Mouse (Mus musculus) midbrain, embryonic 16.5 days (tissue): ENCODE measurements at regions not wholly inside any gene's neighbourhood (a gene's known extent, or its start where the extent isn't known, plus 50 kb on each side); places are given as distances from the start of the nearest gene placed in this dataset.

ENCODE experiments used
- ATAC-seq: fragments of 200-750 bp; cut with Nextera tagmentation; 2 replicates; pipeline ENCODE4 v1.8.0; 2017; ENCODE audit warnings: moderate TSS enrichment
- H3K27ac ChIP-seq: fragments of 300-500 bp; sonication (generic); 2 replicates; pipeline ENCODE4 v1.5.1; 2014; ENCODE audit warnings: mild to moderate bottlenecking, low read length, mixed read lengths
- H3K27me3 ChIP-seq: fragments of 300-500 bp; sonication (generic); 2 replicates; pipeline ENCODE4 v1.6.1; 2014; ENCODE audit warnings: low read depth, low read length, mixed read lengths; ENCODE audit not compliant: control insufficient read depth, insufficient read depth
- H3K36me3 ChIP-seq: fragments of 300-500 bp; sonication (generic); 2 replicates; pipeline ENCODE4 v1.6.1; 2014; ENCODE audit warnings: mild to moderate bottlenecking, low read length, moderate library complexity, mixed read lengths; ENCODE audit not compliant: control insufficient read depth, insufficient read depth
- H3K4me1 ChIP-seq: fragments of 300-500 bp; sonication (generic); 2 replicates; pipeline ENCODE4 v1.6.1; 2014; ENCODE audit warnings: mild to moderate bottlenecking, low read length, mixed read lengths; ENCODE audit not compliant: control insufficient read depth, insufficient read depth
- H3K4me2 ChIP-seq: fragments of 300-500 bp; sonication (generic); 2 replicates; pipeline ENCODE4 v1.6.1; 2014; ENCODE audit warnings: mild to moderate bottlenecking, low read length, mixed read lengths
- H3K4me3 ChIP-seq: fragments of 300-500 bp; sonication (generic); 2 replicates; pipeline ENCODE4 v1.5.1; 2014; ENCODE audit warnings: low read depth, mild to moderate bottlenecking, low read length, moderate library complexity, mixed read lengths
- H3K9ac ChIP-seq: fragments of 300-500 bp; sonication (generic); 2 replicates; pipeline ENCODE4 v1.6.1; 2014; ENCODE audit warnings: low read depth, low read length, mixed read lengths
- H3K9me3 ChIP-seq: fragments of 300-500 bp; sonication (generic); replicated peaks from 2 replicates; pipeline ENCODE4 v1.6.1; 2014; ENCODE audit warnings: mild to moderate bottlenecking, low read length, mixed read lengths; ENCODE audit not compliant: control insufficient read depth, poor library complexity, severe bottlenecking
- WGBS: fragments of 180-500 bp; shearing (Covaris S2); extraction: QIAGEN DNeasy Blood & Tissue Kit; methylation state at CpG from one replicate; pipeline ENCODE4 v1.1.7; 2014; 5-methylcytosine and 5-hydroxymethylcytosine counted together

DNA sequence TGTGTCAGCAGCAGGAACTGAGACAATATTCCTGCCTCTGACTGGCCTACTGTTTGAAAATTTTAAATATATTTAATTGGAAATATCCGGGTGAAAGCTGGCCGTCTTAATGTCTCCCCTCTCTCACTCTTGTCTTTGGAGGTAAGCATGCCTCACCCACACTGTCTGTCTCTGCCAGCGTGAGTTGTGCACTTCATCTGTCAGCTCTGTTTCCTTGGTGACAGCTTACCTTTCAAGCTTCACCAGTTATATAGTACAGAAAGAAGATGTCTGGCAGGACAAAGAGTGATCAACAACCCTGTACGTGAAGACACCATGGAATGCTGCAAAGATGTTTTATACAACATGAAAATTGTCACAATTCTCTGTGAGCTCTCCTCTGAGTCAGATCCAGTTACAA is 155.3 kb downstream of the Ibtk start:
- H3K9me3 ChIP-seq = no peaks in the 10 kb centered on the region
- no peaks in the 10 kb centered on the region for H3K27me3 ChIP-seq
- H3K4me3 ChIP-seq = no peak overlapping the region
- H3K27ac ChIP-seq = no peak overlapping the region
- H3K4me2 ChIP-seq = no peak overlapping the region
- ATAC-seq = 0 out of 2 replicates have a peak, but pooled peaks have one; percentile 28
- no peaks in the 10 kb centered on the region for H3K4me1 ChIP-seq
- WGBS = 68% methylated on average over 4 of the region's 4 CpGs
- no peaks in the 10 kb centered on the region for H3K36me3 ChIP-seq
- no peak overlapping the region for H3K9ac ChIP-seq

DNA sequence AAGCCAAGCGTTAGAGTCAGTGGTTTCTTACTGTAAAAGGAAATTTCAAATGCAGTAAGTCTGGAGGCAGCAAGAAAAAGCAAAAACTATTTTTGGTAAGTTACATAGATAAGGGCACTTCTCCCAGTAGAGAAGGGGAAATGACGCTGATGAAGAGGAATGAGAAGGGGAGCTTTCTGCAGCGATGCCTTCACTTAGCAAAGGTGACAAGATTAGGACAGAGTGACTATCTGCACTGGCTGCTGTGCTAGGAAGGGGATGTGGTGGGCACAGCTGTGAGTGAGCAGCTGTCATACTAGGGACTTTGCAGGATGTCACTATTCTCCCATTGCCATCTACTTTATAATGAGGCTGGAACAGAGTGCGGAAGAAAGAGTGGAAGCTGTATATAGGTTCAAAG is 156.5 kb downstream of the Ibtk start:
- Histone ChIP-seq H3K4me1 (no peaks in the 10 kb centered on the region), H3K9ac (no peak overlapping the region), H3K9me3 (no peaks in the 10 kb centered on the region), H3K27ac (no peak overlapping the region), H3K27me3 (no peaks in the 10 kb centered on the region), H3K4me3 (no peak overlapping the region), H3K36me3 (no peaks in the 10 kb centered on the region), H3K4me2 (no peak overlapping the region)
- 91% methylated on average over 4 of the region's 4 CpGs for WGBS
- no peak for ATAC-seq

DNA sequence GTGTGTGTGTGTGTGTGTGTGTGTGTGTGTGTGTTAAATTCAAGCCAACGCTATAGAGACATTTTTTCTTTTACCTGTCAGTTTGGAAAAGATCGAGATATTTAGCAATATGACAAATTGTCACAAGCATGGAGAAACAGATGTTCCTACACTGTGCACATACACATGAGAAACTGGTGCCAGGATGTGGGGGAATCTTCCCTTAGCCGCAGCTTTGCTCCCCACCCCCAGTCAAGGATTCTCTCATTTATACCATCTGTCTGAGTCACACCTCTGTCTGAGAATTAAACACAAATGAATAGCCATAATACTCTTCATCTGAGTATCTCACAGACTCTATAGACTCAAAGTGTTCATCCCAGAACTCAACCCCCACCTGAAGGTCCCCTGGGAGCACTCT is 159.9 kb downstream of the Ibtk start:
- H3K36me3 ChIP-seq = no peaks in the 10 kb centered on the region
- H3K4me1 ChIP-seq = no peaks in the 10 kb centered on the region
- no peak overlapping the region for H3K27ac ChIP-seq
- H3K27me3 ChIP-seq = no peaks in the 10 kb centered on the region
- no peak overlapping the region for H3K4me2 ChIP-seq
- no peak overlapping the region for H3K4me3 ChIP-seq
- no peaks in the 10 kb centered on the region; the same call in 1 of the 2 replicates for H3K9me3 ChIP-seq
- no peak overlapping the region for H3K9ac ChIP-seq
- 84% methylated on average over 3 of the region's 3 CpGs for WGBS
- ATAC-seq = no peak

DNA sequence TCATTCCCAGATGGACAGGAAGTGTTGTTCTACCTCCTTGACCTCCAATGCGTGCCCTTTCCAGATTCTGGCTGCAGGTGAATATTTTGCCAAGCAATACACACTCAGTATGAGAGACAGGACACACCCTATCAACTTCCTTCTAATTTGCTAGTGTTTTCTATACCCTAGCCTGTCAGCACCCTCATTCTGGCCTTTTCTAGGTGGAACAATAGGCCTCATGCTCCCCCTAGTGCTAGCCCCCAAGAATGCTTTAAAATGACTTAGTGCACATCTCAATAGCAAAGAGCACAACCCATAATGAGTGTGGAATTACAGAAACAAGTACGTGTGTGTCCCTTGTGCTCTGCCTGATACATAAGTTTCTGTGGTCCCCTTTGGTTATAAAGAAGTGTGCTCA is 161.1 kb downstream of the Ibtk start:
- H3K4me2 ChIP-seq = no peak overlapping the region
- H3K4me1 ChIP-seq = no peaks in the 10 kb centered on the region
- H3K9me3 ChIP-seq = peaks cover 4% of the 10 kb centered on the region; the same call in 1 of the 2 replicates
- no peak overlapping the region for H3K4me3 ChIP-seq
- WGBS = 45% methylated on average over 2 of the region's 2 CpGs
- no peak overlapping the region for H3K9ac ChIP-seq
- H3K27ac ChIP-seq = no peak overlapping the region
- no peaks in the 10 kb centered on the region for H3K36me3 ChIP-seq
- H3K27me3 ChIP-seq = no peaks in the 10 kb centered on the region
- no peak for ATAC-seq

DNA sequence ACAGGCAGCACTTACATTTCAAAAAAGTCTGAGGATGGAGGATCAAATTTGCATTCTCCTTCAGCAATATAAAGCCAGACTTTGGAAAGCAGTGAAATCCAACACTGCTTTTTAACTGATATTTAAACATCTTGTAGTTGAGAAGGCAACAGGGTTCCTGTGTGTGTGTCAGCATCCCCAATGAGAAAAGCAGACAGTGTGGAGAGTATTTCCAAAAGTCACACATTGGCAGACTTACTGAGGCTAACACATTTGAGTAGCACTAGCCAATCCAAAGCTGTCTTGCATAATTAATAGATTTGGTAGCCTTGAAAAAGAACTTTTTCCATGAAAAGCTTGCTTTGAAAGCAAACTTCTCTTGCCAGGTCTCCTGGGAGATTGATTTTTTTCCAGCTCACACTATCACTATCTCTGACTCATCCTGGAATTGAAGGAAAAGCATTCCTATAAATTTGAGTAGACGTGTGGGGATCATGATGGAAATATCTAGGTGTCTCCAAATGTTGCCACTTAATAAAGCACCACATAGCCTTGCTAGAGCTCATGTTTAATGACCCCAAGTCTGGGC is 168.0 kb downstream of the Ibtk start:
- Histone ChIP-seq H3K27ac (no peak overlapping the region), H3K4me1 (no peaks in the 10 kb centered on the region), H3K9ac (no peak overlapping the region), H3K36me3 (no peaks in the 10 kb centered on the region), H3K4me2 (no peak overlapping the region), H3K4me3 (no peak overlapping the region), H3K27me3 (no peaks in the 10 kb centered on the region), H3K9me3 (peaks cover 4% of the 10 kb centered on the region; the same call in 1 of the 2 replicates)
- no peak for ATAC-seq
- WGBS = 85% methylated on average over 1 of the region's 1 CpGs

DNA sequence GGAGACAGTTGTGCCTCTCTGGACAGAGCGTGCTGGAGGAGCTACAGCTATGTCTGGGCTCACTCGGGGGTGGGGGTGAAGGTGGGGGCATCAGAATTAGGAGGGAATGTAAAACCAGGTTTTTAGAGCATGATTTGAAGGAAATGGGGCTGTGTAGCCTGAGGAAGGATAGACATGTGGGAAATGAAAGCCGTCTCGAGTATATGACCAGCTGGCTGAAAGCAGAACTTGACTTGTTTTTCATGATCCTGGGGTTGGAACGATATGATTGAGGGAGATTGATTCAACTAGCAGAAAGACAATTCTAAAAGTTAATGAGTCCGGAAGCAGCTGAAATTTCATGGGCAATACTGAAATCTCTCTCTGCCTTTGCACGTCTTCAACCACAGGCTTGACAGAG is 171.3 kb downstream of the Ibtk start:
- 91% methylated on average over 7 of the region's 7 CpGs for WGBS
- Histone ChIP-seq H3K36me3 (no peaks in the 10 kb centered on the region), H3K27ac (no peak overlapping the region), H3K4me2 (no peak overlapping the region), H3K4me1 (no peaks in the 10 kb centered on the region), H3K4me3 (no peak overlapping the region), H3K27me3 (no peaks in the 10 kb centered on the region), H3K9ac (no peak overlapping the region), H3K9me3 (no peaks in the 10 kb centered on the region)
- no peak for ATAC-seq

DNA sequence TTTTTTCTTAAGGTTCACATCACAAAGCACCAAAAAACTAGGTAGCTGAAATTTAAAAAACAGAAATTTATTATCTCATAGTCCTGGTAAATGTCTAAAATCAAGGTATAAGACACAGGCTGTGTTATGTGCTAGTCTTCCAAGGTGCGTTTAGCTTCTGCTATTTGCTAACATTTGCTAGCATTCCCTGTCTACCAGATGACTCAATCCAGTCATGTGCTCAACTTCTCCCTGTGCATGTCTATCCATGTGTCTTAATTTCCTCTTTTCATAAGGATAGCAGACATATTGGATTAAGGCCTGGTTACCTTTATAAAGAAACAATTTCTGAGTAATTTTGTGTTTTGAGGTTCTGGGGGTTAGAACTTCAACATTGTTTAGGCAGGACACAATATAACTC is 171.8 kb downstream of the Ibtk start:
- no peak overlapping the region for H3K9ac ChIP-seq

DNA sequence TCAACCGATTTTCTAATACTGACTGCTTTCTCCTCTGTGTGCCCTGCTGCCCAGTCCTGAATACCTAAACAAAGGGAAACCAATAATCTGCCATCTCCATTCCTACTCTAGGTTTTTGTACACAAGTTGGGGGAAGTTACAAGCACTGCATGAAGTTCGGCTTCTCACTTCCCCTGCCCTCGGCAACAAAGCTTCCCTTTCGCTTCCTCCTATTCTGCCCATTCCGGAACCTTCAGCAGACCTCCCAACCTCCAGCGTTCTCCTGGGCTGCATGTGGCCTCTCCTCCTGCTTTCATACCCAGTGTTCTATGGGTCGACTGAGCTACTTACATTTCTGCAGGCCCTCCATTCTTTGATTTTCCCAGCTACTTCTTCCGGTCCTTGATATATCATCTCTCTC is 180.3 kb downstream of the Ibtk start:
- 85% methylated on average over 8 of the region's 8 CpGs for WGBS
- no peak overlapping the region for H3K4me3 ChIP-seq
- H3K9ac ChIP-seq = no peak overlapping the region
- H3K27me3 ChIP-seq = no peaks in the 10 kb centered on the region
- ATAC-seq = no peak
- no peaks in the 10 kb centered on the region for H3K9me3 ChIP-seq
- no peak overlapping the region for H3K27ac ChIP-seq
- H3K4me2 ChIP-seq = no peak overlapping the region
- H3K36me3 ChIP-seq = no peaks in the 10 kb centered on the region
- H3K4me1 ChIP-seq = no peaks in the 10 kb centered on the region

More for the DNA sequence above, 171.8 kb downstream of the Ibtk start:
- no peak for ATAC-seq
- no peaks in the 10 kb centered on the region for H3K27me3 ChIP-seq
- H3K4me3 ChIP-seq = no peak overlapping the region
- H3K4me1 ChIP-seq = no peaks in the 10 kb centered on the region
- 97% methylated on average over 1 of the region's 1 CpGs for WGBS
- H3K4me2 ChIP-seq = no peak overlapping the region
- no peak overlapping the region for H3K27ac ChIP-seq
- H3K36me3 ChIP-seq = no peaks in the 10 kb centered on the region
- no peaks in the 10 kb centered on the region for H3K9me3 ChIP-seq

DNA sequence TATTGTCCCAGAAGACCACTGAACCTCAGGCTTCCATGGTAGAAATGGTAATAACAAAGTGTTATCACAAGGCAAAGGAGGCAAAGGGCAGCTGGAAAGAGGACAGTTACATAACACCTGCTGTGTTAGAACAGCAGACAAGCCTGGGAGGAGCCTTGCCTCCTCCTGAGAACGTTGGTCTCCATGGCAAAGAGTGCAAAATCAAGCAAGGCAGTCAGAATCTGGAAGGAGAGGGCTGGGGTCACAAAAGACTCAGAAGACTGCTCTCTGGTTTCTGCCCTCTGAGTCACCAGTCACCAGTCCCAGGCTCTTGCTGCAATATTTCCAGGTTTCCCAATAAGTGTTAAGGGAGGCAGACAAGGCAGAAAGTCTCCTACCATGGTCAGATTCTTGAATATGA is 197.3 kb downstream of the Ibtk start:
- H3K36me3 ChIP-seq = no peaks in the 10 kb centered on the region
- no peak overlapping the region for H3K4me3 ChIP-seq
- no peaks in the 10 kb centered on the region for H3K27me3 ChIP-seq
- no peak overlapping the region for H3K27ac ChIP-seq
- H3K9ac ChIP-seq = no peak overlapping the region
- no peaks in the 10 kb centered on the region for H3K4me1 ChIP-seq
- ATAC-seq = no peak
- H3K9me3 ChIP-seq = no peaks in the 10 kb centered on the region
- no peak overlapping the region for H3K4me2 ChIP-seq
- WGBS = 36% methylated on average over 1 of the region's 1 CpGs
